In the genomic region with DNA sequence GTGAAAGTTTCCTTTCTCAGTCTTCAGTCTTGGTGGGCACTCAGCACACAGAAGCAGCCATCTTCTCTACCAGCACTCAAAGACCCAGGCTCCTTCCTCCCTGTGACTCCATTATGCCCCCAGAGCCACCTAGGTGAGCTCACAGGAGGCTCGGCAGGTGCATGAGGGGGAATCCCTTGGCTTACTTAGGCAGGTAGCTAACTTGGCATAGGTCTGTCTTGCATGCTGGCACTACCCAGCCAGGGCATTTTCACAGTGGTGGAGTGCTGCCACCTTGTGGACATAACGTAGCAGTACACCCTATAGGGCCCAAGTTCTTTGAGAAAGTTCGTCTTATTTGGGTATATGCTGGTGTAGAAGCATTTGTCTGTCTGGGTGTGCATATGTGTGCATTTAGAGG, we compare ENCODE assay signal across 8 mouse cellular contexts. TPM values are rescaled to one million over a fixed set of nuclear protein-coding genes. Genes with fewer than 3 reads are reported as not detected.
DNase-seq lines count a peak whose midpoint lies in the region; ATAC-seq and TF ChIP-seq lines count a peak whose summit lies in the region.

No protein-coding gene starts in this region.

- H3K36me3 ChIP-seq in liver, postnatal 0 days (replicated peaks; ENCODE audit: insufficient read depth, low read length): no peaks in the 10 kb centered on the region
- H3K36me3 ChIP-seq in neural tube, embryonic 15.5 days: no peaks in the 10 kb centered on the region

- H3K27me3 ChIP-seq in liver, postnatal 0 days (ENCODE audit: insufficient read depth, low read length): no peaks in the 10 kb centered on the region
- H3K27me3 ChIP-seq in neural tube, embryonic 15.5 days (replicated peaks): 0 out of 2 replicates have a peak, but pooled peaks cover 3% of the 10 kb centered on the region

- H3K4me1 ChIP-seq in liver, postnatal 0 days (ENCODE audit: insufficient read depth): no peaks in the 10 kb centered on the region
- no peaks in the 10 kb centered on the region for H3K4me1 ChIP-seq in neural tube, embryonic 15.5 days

- H3K27ac ChIP-seq in liver, postnatal 0 days (ENCODE audit: low read depth): no peak overlapping the region
- no peak overlapping the region for H3K27ac ChIP-seq in neural tube, embryonic 15.5 days (replicated peaks)

- no peak overlapping the region for H3K4me2 ChIP-seq in liver, postnatal 0 days (ENCODE audit: low read depth, low read length)
- H3K4me2 ChIP-seq in neural tube, embryonic 15.5 days: no peak overlapping the region

- 7% methylated on average over 3 of the region's 3 CpGs for WGBS in liver, postnatal 0 days (ENCODE audit: insufficient replicate concordance)
- WGBS in neural tube, embryonic 15.5 days: 12% methylated on average over 3 of the region's 3 CpGs

- TF ChIP-seq CTCF in liver, postnatal 0 days (IDR thresholded peaks at IDR 0.05; ENCODE audit: low read depth): peak; percentile 97

- ATAC-seq in liver, postnatal 0 days: peak; percentile 40; the same call in 1 of the 2 replicates
- peak; percentile 72 for ATAC-seq in neural tube, embryonic 15.5 days (ENCODE audit: low FRiP score)

- no peak for TF ChIP-seq EP300 in liver, postnatal 0 days (IDR thresholded peaks at IDR 0.05; ENCODE audit: low read depth)

- DNase-seq in CD4-positive helper T cell, adult 2 months (ENCODE audit: low read depth, low spot score): peak; percentile 30
- peak; percentile 75 for DNase-seq in adrenal gland, postnatal 10 days
- peak; percentile 73 for DNase-seq in embryo, embryonic 11 days
- DNase-seq in heart, adult 9 months (ENCODE audit: low spot score in 2 of 2): peak; percentile 30 to 64
- DNase-seq in kidney, postnatal 14 days: peak; percentile 75
- peak; percentile 65 for DNase-seq in liver, postnatal 0 days
- DNase-seq in thymus, postnatal 25 days: peak; percentile 50

- H3K9me3 ChIP-seq in liver, postnatal 0 days (ENCODE audit: low read length): no peaks in the 10 kb centered on the region
- no peaks in the 10 kb centered on the region for H3K9me3 ChIP-seq in neural tube, embryonic 15.5 days (replicated peaks)

- no peak overlapping the region for H3K9ac ChIP-seq in liver, postnatal 0 days (replicated peaks)
- H3K9ac ChIP-seq in neural tube, embryonic 15.5 days (replicated peaks): no peak overlapping the region

- no peak overlapping the region for H3K4me3 ChIP-seq in liver, postnatal 0 days (ENCODE audit: low read depth, low read length)
- no peak overlapping the region for H3K4me3 ChIP-seq in neural tube, embryonic 15.5 days (replicated peaks)

RNA-seq across cellular contexts. Expression of a gene that starts 38.8 kb away (rescaled TPM):
- 10 to 100 TPM; 19.2 to 28.1 TPM for total RNA-seq in adrenal gland, postnatal 10 days (2021)
- 0.19 and 0.49 TPM in 2 replicates for polyA plus RNA-seq in liver, postnatal 0 days (2015; fragmentation: Nextera tagmentation; extraction: Ambion mirVana)
- 19.8 and 20.8 TPM in 2 replicates for polyA plus RNA-seq in neural tube, embryonic 15.5 days (2015; fragmentation: Nextera tagmentation; extraction: Ambion mirVana)

RNA-seq across cellular contexts. Expression of a gene that starts 52.1 kb away (rescaled TPM):
- under 1 TPM; 0.15 to 0.21 TPM for total RNA-seq in adrenal gland, postnatal 10 days (2021)
- not detected in 2 replicates for polyA plus RNA-seq in liver, postnatal 0 days (2015; fragmentation: Nextera tagmentation; extraction: Ambion mirVana)
- 0.43 and 0.68 TPM in 2 replicates for polyA plus RNA-seq in neural tube, embryonic 15.5 days (2015; fragmentation: Nextera tagmentation; extraction: Ambion mirVana)

Comparison
In these comparisons a context has a peak if more than half of its experiments do, and no peak if none do; other contexts are left out.
1. RNA of a gene that starts 38.8 kb away (polyA plus RNA-seq): 19.8 to 20.8 TPM in neural tube, embryonic 15.5 days; 0.19 to 0.49 TPM in liver, postnatal 0 days; every median in the first group is over 10 times any median in the second.
2. Peak in every context shown above with its lines, with median percentiles within 50 percentile points of each other: DNase-seq.